Mouse (Mus musculus) ZHBTc4 (cell line): ENCODE measurements at regions not wholly inside any gene's neighbourhood (a gene's known extent, or its start where the extent isn't known, plus 50 kb on each side); places are given as distances from the start of the nearest gene placed in this dataset.
A peak's percentile ranks its signal among the peaks of the same experiment; 100 is the strongest.

Source experiments
- DNase-seq: peaks from one replicate; pipeline ENCODE4 v3.0.0-alpha.2; 2011; ENCODE audit warnings: low read depth, low spot score

DNA sequence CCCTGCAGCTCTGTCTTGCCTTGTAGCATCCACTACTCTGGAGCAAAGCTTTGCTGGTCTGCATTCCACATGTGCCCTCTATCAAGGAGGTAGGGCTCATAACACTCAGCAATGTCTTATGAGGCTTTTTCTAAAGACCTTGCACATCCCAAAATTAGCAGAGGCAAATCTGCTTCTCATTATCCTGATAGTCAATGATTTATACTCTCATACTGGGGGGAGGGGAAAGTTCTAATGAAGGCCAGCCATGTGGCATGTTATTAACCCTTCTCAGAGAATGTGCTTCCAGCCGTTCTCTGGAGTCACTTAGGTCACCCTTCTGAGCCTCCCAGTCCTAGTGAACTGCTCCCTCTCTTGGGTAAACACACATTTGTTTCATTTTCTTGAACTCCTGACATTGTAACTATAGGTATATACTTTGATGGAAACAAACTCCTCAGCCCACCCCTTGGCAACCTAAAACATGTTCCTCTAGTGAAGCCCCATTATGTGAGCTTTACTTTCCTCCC lies 307.7 kb upstream of the Nt5c1b start:
- no peak for DNase-seq

DNA sequence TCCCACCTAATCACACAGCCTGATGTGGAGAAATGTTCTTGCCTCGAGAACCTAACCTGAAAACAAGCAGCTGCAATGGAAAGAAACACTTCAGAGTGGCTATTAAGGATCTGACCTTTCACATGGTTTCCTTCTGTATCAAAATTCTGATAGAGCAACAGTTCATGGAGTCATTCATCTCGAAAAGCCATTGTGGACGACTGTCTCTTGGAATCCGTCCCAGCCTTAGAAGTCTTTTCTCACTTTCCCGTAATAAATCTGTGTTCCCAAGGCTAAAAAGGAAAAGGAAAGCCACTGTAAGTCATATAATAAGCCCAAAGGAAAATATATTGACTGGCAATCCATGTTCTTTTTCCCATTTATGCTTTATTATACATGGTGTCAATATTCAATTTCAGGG lies 291.4 kb upstream of the Nt5c1b start:
- DNase-seq: no peak

DNA sequence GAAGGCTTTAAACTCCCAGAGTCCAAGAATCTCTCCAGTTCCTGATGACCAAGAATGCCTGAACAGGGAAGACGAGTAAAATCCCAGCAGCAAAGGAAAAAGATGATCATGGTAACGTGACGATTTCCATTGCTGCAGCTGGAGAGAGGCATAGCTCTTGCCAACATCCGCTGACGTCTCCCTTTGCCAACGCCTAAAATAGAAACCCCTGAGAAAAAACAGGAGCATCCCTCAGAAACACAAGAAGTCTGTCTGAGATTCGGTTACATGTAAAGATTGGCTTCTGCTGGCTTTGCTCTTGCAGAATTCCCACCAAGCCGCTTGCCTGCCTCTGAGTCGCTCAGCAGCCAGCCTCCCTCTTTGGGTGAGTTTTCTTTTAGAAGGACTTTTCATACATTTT lies 290.3 kb upstream of the Nt5c1b start:
- DNase-seq: no peak

DNA sequence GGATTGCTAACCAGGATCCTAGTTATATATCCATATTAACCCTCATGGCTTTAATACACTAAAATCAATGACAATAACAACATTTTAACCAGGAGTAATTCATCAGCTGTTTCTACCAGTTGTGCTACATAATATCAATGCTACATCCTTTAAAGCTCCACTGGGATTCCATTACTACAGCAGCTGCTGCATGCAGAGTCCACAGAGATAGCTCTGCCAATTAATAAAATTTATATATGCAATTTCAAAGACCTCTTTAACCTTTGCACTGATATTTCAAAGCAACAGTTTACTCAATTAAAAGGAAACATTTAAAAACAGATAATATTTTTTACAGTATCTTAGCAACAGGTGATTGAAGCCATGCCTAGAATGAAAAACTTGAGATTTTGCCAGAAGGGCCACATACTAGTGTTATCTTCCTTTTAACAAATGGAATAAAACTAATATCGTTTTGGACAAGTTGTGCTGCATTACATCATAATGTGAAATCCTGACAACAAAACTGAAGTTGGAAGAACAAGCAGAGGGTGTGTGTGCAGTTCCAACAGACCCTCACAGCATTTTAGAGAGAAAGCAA lies 256.8 kb upstream of the Nt5c1b start:
- no peak for DNase-seq

DNA sequence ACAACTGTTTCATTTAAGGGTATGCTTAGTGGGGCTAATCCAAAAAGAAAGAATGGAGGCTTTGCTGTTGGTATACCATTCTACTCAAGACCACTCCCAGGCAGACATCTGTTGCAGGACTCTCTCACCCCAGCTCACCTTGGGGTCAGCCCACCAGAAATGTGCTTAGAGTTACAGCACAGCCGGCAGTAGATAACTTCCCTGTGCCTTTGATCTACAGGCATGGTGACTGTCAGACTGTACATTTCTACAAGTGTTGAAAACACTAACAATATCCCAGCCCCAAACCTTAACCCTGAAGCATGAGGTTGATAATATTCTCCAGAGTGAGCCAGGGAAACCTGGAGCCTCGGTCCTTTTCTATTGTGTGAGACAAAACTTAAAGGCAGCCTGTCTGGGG lies 247.7 kb upstream of the Nt5c1b start:
- no peak for DNase-seq

DNA sequence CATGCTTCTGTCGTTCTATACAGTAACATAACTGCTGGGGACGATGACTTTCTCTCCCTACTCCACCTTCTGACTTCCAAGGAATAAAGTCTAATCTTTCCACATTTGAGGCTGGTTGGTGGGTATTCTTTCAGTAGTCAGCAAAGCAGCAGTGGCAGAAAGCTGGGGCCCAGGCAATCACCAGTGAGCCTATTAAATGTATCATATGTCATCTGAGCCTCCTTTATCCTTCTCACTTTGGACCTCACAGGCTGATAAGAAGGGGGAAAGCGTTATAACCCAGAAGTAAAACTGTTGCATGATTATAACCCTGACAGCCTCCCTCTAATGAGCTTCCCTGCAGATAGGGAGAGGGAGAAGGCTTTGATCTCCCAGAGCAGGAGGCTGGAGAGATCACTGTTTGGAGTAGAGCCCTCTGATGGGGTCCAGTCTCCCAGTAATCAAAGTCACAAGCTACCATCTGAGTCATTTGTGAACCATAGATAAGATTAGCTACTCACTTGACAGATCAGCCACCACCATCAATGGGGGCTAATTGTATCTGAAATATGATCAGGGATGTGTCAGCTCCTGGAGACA lies 241.7 kb upstream of the Nt5c1b start:
- no peak for DNase-seq

DNA sequence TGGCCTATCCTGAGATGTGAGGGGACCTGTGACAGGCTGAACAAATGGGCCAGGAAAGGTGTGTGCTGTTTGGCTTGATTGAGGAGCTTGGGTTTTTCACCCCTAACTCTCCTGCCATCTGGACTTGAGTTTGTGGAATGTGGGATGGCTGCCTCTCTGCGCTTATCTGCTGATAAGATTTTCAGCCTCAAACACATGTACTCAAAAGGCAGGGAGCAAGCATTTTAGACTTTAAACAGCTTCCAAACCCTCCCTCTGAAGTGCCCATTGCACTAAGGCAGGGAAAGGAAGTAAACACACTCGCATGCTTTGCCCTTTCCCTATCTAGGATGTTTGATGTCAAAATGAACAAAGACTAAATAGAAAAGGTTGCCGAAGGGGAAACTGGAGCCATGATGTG lies 235.6 kb upstream of the Nt5c1b start:
- DNase-seq: no peak

DNA sequence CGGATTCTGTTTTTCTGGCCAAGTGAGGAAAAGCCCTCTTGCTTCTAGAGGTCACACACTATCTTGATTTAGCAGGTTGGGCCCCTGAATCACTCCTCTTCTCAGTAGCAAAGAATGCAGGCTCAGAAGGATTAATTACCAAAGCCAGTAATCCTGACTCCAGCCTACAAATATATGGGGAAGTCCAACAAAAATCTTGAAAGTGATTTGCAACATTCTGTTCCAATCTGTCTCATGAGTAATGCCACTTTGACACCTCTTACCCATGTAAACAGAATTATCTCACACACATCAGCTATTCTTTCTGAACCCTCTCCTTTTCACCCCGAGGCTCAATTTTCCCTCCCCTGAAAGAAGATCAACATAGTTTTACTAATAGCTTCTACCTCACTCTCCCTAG lies 233.9 kb upstream of the Nt5c1b start:
- DNase-seq: no peak

DNA sequence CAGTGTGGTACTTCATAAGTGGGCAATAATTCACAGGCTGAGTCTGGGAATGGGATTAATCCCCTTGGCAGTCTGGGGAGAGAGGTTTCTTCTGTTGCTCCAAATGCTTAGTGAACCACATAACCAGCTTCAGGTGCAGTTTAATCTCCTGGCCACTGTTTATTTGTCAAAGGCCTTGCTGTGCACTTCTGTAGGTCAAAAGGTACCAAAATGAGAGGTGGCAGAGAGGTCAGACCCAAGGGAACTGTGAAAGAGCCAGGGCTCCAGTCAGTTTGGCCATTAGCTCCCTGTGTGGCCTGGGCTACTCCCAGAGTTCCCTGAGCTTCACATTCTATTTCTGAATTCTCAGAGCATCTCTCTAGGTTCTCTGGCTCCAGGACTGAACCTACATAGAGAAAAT lies 229.6 kb upstream of the Nt5c1b start:
- DNase-seq: no peak

DNA sequence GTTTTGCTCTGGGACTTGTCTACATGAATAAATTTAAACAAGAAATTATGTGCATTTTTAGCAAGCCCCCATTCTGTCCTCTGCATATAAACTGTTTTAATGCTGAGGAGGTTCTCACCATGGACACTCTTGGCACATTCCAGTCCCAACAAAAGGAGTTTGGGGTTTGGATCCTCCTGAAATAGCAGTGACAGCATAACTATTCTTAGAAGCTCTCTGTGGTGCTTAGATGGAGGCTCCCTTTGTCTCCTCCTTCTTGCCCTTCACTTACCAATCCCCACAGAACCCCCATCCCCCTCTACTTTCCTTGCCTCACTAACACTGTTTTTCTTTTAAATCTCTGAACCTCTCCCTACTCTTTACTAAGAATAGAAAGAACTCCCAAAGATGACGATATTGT lies 208.9 kb upstream of the Nt5c1b start:
- no peak for DNase-seq

DNA sequence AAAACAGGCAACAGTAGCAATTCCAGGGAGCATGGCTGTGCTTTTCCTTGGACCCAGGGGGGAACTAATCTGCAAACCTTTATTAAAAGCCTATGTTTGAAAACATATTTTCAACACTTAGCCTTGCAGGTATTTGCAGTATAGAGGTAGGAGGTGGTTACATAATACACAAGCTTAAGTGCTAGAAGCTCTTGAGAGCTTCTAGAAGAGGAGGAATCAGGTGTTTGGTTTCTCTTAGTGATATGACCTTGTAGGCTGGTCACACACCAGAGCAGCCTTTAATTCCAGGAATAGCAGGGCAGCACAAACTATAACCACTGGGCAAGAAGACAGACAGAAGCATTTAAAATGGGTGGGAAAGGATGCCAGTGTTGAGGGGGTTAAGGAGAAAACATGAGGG lies 201.7 kb upstream of the Nt5c1b start:
- DNase-seq: no peak

DNA sequence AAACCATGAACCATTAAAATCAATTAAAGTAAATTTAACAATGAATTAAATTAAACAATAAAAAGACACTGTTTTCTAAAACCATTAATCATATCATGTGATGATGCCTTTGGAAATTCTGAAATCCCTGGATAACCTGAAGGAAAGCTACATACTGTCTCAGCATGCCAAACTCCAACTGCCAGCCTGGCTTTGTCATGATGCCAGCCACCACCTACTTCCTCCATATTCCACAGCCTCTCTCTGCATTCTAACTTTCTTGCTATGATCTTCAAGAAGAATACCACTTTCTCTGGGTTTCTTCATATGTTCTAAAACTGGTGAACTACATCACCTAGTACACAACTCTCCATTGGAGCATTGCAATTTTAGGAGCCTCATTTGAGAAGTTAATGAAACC lies 201.2 kb upstream of the Nt5c1b start:
- DNase-seq: no peak

DNA sequence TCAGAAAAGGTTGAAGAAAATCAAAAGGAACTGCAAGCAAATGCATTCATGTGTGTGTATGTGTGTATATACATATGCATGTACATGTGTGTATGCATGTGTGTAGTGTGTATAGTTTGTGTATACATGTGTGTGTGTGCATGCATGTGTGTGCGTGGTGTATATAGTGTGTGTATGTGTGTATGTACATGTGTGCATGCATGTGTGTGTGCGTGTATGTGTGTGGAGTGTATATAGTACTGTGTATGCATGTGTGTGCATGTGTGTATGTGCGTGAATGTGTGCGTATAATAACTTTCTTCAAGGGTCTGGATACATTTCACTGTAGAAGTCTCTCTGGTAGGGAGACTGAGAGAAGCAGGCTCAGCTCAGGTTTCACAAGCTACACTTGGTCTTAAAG lies 191.1 kb upstream of the Nt5c1b start:
- no peak for DNase-seq

DNA sequence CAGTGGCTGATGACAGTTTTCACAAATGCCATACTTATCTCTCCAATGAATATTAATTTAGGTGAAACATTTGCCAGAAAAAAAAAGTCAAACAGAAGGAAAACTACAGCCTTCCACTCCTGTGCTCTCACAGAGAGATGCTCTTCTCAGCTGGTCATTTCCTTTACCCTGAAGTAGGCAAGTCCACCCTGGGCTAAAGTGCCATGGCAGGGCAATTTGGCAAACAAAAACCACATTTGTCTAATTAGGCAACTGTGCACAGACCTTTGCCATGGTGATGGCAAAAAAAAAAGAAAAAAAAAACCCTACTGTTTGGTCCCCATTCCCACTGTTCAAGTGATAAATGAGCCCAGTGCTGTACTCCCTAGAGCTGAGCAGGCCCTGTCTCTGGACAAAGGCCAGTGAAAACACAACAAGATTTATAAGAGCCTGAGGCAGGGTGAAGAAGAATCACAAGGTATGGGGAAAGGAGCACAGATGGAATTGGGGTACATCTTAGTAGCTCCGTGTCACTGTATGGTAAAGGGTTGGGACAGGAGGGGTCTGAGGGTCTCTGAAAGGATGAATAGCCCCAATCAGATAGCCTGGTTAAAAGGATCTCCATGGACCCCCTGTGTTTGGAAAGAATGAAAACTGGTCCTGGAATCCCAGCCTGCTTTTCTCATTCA lies 190.5 kb upstream of the Nt5c1b start:
- no peak for DNase-seq

DNA sequence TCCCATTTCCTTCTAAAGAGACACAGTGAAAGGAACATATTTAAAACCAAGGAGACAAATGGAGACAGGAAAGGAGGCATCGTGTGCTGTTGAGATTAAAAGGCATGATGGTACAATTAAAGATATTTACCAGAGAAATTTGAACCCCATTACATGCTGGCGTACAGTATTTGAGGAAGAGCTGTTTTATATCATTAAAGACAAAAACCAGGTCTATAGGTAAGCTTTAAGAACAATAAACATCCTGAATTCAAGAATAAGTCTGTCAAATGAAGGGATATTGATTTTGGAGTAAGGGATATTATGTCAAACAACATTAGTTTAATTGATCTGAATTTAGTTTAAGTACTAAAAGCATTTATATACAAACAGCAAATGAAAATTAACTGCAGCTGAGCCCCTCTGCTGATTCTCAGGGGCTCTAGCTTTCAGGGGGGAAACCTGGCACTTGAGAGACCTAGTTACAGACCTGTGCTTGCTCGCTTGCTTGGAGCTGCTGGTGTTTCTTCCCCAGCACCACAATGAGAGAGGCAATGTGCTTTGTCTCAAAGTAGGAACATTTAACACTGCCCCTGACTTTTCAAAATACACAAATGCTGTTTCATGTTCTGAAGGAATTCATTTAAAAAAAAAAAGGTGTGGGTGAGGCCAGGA lies 189.8 kb upstream of the Nt5c1b start:
- DNase-seq: no peak

DNA sequence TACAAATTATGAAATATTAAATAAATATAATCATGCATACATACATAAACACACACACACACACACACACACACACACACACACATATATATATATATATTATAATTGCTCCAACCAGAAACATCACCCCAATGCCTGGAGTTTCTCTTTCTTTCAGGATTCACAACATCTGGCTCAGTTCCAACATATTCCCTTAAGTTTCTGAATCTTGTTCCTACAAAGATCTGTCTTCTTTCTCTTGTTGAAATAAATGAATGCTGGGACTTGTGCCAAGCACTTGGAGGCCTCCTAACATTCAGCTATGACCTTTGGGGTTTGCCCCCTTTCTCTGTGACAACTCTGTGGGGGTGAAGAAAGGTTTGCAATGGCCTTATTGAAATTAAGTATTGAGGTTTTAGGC lies 187.2 kb upstream of the Nt5c1b start:
- no peak for DNase-seq

DNA sequence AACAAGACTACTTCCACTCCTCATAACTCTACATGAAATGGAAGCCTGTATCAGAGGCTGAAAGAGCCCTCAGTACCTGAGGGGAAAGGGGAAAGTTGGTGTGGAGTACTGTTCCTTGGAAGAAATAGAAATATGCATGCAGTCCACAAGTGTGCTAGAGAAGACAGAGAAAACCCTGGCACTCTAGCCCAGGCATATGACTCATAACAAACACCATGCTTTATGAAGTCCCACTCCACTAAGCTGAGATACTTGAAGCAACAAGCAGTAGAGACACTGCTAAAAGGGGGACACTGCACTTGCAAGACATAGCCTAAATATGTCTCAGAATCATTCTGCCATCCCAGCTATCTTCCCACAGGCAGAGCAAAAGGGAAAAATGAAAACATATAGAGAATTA lies 183.2 kb upstream of the Nt5c1b start:
- no peak for DNase-seq

DNA sequence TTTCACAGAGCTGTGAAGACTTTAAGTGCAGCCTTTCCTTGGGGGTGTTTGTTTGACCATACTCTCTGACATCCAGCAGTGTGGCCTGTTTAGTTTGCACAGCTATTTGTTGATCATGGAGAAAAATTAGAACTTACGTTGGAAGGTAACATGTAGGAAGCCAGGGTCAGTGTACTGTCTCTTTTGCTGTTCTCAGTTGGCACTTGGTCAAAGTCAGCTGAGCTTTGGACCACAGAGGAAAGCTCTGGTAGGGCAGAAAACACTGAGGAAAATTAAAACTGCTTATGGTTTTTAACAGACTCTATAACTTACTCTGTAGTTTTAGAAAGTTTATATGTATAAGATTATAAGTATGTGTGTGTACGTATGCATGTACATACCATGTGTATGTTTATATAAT lies 180.0 kb upstream of the Nt5c1b start:
- no peak for DNase-seq

DNA sequence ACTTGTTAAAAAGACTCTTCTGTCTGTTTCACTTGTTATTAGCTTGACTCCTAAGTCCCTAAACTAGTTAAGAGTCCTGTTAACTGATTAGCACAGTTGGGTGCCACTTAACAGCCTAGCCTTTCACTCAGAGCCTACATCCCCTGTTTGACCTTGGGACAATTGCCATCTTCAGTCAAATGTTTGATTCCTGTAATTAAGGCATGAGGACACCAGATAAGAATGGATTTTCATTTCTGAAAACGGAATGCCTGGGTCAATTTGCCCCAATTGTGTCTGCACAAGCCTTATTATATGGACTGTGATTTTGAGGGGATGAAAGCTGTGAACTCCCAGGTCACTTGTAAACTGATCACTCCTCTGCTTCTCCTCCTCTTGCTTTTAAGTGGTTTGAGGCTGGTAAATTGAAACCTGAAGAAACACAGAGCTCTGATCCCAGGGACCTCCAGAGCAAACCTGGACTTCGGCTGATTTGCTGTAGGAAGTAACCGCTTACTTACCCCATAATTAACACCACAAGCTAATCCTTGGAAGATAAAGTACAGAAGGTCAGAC lies 171.8 kb upstream of the Nt5c1b start:
- DNase-seq: peak; percentile 8

DNA sequence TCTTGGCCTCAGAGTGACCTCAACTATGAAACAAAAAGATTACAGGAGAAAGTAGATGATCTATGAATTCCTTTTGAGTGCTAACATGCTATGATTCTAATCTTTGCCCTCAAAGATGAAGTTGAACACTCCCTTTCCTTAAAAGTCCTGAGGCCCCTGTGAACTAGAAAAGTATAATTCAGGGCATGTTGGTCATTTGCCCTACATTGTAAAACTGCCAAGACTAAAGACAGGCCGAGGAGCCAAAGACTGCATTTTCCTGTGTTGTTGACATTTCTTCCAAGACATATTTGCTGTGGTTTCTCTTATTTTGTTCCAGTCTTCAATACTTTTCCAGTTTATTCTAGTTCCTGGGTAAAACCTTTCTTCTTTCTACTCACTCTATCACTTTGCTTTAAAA lies 159.9 kb upstream of the Nt5c1b start:
- DNase-seq: no peak

DNA sequence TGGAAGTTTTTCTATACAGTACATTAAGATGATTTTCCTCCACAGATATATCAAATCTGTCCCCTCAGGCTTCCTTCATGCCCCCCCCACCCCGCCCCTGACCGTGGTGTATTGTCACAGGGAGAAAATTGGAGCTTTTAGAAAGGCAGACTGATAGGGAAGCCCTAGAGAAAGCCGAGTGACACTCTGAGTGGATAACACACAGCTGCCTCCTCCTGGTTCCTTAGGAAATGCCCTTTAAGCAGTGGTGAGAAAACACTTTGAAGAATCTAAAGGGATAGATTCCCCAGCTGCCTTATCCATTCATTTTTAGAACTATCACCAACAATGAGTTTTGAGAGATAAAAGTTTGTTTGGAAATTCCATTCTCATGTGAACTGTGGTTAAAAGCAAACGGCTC lies 147.0 kb upstream of the Nt5c1b start:
- no peak for DNase-seq

DNA sequence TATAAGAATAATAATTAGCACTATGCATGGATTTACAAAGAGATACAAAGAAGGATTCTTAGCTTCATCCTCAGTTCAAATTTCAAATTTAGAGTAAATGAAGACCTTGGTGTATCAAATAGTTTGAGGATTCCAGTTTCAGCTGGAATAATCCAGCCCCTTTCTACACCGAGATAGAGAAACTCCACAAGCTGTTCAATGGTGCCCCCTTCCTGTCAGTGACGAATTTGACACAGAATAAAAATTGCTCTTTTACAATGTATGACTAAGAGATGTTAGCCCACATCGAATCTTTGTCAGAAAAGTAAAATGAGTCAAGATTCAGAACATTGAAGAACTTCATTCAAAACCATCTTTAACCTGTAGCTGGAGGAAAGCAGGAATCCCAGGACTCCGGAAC lies 145.9 kb upstream of the Nt5c1b start:
- DNase-seq: peak; percentile 4

DNA sequence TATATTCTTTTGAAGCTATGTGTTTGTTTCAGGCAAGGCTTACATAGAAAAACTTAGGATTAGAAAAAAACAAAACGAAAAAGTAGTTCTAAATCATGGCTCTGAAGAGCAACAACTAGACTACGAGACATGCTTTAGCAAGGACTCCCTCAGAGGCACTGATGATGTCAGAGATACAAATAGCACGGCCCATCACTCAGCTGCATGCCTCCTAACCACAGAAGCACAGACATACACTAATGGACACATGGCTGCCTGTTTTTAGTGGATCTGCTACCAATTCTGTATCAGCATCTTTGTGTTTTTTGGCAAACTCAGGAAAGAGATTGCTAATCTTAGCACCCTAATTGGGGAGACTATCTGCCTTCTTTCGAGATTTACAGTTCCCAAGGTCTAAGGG lies 138.6 kb upstream of the Nt5c1b start:
- DNase-seq: no peak
